Mouse (Mus musculus): ENCODE measurements around the gene Zc3h12d.
A peak's percentile ranks its signal among the peaks of the same experiment; 100 is the strongest.

Gene Zc3h12d

DNA sequence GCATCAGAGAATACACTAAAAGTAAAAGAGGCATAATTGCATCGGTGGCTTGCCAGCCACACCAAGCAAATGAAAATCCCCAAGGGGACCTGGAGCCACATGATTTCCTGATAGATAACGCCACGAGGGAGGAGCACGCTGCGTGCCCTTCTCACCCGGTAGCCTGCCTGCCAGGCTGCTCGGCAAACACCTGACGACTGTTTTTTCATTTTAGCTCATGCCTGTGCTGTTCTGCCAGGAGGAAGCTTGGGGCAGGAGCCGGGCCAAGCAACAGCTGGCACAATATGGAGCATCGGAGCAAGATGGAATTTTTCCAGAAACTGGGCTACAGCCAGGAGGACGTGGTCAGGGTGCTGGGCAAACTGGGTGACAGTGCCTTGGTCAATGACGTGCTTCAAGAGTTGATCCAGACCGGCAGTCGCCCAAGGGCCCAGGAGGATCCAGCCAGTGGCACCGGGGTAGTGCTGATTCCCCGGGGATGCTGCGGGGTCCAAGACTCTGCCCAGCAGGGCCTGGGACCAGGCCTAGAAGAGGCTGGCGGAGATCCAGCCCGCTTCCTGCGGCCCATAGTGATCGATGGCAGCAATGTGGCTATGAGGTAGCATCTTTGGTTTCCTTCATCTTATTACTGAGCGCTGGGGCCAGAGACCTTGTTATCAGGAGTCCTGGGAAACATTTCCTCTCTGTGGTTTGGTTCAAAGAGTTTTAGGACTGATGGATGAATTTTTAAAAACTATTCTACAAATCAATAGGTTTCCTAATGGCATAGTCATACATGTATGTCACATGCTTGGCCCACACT lies 7.5 kb downstream of the Zc3h12d start:
- DNase-seq (ENCODE audit: low read depth), result peak; percentile 42

DNA sequence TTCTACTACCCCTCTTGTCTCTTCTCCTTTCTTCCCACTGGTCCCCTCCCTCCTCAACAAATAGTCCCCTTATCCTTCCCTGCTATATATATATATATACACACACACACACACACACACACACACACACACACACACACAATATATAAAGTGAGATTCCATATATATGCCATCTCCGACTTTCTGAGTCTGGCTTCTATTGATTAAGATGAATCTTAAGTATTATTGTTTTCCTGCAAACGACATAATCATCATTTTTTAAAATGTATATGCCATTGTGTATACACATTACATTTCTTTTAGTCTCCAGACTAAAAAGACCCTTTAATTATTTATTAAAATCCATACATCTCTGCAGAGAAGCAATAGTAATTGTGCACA lies 8.1 kb downstream of the Zc3h12d start:
- DNase-seq (ENCODE audit: low read depth), result no peak

DNA sequence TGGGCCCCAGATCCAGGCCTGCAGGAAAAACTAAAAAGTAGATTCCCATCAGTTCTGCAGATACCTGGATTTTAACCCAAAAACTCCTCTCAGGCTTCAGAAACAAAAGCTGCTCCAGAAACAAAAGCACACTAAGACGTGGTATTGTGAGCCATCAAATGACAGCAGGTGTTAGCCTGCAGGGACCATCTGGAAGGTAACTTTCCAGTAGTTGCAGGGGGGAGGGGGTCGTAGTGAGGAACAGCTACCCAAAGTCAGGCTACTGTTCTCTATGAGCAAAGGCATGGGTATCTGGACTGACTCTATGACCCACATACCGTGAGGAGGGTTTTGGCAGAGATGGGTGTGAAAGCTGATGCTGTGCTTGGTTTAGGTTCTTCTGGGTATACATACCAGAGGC lies 8.5 kb downstream of the Zc3h12d start:
- no peak for DNase-seq (ENCODE audit: low read depth)

DNA sequence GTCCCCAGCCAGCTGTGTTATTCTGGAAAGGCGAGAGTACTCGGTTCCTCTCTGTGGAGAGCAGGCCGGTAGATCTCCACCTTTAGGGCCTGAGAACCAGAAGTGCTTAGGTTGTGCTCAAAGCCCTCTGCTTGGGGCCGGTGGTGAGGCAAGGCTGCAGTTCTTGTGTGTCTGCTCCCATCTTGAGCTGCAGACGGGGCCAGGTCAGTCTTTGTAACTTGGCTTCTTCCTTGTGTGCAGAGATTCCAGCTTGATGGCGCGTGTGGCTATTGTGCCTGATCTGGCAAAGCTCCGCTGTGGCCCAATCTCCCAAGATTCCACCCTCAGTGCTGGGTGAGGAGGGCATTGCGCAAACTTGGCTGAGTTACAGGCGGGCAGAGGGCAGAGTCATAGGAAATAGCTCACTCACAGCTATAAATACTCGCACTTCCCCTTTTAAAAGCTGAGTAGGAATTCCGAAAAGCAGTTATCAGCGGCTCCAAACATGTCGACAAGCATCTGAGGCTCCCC lies 9.4 kb downstream of the Zc3h12d start:
- DNase-seq (ENCODE audit: low read depth), result peak; percentile 94

DNA sequence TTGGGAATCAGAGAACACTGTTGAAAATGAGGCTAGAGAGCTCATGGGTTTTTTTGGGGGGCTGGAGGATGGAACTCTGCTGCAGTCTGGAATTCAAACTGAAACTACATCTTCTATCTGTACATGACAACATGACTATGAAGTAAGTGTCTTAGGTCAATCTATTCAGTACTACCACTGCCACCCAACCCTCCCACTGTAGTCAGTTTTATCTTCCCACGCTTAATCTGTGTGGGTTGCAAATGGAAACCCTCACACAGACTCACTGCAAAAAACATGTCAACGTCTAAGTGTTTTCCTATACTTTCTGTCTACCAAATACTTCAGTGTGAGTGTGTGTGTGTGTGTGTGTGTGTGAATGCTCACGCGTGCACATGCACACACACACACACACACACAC lies 10.9 kb downstream of the Zc3h12d start:
- DNase-seq (ENCODE audit: low read depth), result no peak

DNA sequence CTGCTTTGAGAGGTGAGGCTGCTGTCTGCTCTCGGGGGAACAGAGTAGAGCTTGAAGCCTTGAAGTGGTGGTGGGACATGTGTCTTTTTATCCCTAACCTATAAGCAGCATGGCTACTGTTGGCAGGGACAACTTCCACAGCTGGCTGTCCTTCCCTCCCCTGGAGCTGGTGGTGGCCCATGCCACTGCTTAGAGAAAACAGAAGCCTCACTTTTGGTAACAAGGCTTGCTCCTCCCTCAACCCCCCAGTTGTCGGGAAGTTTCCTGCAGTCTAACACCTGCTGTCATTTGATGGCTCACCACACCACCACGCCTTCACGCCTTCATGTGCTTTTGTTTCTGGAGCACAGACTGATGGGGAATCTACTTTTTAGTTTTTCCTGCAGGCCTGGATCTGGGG lies 11.9 kb downstream of the Zc3h12d start:
- DNase-seq (ENCODE audit: low read depth), result peak; percentile 17

DNA sequence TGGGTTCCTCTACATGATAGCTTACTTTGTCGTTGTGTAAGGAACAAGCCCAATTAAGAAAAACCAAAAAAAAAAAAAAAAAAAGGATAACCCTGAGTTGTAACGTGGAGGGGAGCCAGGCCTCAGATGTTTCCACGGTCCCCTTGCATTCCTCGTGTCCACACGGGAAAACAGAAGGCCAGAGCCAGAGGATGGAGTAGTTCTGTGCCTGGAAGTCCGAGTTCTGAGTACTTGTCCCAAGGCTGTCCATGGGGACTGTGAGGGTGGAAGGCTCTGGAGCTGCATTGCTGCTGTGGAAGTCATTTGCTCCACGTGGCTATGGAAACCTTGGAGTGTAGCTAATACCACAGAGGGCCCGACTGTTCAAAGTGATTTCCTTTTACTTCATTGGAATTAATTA lies 12.9 kb downstream of the Zc3h12d start:
- DNase-seq (ENCODE audit: low read depth), result no peak

DNA sequence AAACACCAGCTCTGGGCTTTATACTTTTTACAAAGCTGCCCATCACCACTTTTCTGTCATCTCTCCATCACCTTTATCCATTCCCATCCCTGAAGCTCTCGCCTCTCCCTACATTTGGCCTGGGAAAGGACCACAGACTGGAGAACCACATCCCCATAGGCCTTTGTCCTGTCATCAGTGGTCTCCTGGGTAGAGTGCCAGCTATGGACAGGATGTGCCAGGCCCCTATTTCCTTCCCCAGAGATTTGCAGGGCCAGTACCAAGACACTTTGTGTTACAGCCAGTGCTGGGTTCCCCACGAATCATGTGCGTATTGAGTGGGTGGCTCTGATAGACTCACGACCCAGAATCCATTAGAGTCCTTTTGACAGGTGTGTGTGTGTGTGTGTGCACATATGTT lies 13.7 kb downstream of the Zc3h12d start:
- no peak for DNase-seq (ENCODE audit: low read depth)

DNA sequence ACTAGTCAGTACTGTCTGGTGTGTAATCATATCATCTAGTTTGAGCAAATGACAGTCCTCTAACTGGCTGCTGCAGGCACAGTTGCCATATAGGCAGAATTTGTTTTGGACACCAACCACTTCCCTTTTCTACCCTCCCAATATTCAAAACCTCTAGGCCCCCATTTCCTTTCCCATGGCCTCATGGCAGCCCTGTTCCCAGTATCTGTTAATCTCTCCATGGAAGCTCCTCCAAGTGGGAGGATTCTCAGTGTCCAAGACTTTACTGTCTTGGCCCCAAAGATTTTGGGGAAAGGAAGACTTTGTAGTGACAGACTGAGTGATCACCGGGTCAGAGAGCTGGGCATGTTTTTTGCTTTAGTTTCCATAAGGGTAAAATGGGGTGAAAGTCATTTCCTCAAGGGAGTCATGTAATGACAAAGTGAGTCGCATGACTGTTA lies 14.9 kb downstream of the Zc3h12d start:
- DNase-seq (ENCODE audit: low read depth), result peak; percentile 74

DNA sequence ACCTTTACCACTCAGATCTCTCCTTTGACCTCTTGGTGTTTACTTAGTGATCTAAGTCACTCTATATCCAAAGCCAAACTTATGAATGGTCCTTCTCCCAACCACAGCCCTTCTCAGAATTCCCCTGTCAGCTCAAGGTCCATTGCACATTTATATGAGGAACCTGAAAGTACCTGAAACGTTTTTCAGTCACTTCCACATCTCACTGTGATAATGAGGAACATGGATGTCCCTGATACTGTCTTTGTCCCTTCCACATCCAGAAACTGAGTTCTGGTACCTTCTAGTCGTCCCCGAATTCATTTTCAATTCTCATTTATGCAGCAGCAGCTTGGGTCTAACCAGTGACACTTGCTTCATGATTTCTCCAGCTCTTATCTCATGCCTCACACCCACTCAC lies 19.6 kb downstream of the Zc3h12d start:
- no peak for DNase-seq (ENCODE audit: low read depth)

DNA sequence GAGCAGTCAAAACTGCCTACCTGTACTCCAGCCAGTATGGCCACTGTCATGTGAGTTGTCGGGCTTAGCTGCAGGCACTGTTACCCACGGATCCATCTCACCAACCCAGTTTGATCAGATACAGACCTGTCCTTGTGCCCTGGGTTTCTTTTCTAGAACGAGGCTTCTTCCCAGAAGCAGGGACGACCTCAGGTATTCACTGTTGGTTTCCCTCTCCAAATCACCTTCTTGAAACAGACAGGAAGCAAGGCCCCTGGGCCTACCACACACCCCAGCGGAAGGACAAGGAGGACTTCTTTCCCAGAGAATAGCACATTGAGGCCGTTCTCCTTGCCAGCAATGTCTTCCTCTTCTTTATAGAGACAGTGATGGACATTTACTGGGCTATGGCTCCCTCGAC lies 28.2 kb downstream of the Zc3h12d start:
- DNase-seq (ENCODE audit: low read depth), result no peak

DNA sequence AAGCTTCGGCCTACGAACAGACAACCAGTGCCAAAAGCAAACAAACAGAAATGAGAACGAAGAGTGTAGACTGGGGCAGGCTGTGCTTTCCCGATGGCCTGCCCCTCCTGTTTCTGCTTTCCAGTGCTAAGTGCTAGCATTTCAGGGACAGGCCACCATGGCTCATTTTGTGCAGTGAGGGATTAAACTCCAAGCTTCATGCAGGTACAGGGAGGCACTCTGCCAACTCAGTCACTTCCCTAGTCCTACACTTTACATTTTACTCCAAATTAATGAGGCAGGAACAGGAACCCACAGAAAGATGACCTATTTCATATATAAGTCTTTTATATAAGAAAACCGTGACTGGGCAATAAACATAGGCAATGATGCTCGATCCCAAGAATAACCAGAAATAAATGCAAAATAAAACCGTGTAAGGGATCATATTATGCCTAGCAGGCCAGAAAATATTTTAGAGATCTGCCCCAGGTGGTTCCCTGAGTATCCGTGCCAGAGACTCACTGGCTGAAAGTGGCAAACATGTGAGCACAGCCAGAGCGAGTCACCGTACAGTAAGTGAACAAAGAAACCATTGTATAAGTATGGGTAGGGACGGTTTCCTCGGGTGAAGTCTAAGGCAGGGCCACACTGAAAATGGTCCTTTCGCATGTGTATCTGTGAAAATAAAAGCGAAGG lies 29.1 kb downstream of the Zc3h12d start:
- no peak for DNase-seq (ENCODE audit: low read depth)

DNA sequence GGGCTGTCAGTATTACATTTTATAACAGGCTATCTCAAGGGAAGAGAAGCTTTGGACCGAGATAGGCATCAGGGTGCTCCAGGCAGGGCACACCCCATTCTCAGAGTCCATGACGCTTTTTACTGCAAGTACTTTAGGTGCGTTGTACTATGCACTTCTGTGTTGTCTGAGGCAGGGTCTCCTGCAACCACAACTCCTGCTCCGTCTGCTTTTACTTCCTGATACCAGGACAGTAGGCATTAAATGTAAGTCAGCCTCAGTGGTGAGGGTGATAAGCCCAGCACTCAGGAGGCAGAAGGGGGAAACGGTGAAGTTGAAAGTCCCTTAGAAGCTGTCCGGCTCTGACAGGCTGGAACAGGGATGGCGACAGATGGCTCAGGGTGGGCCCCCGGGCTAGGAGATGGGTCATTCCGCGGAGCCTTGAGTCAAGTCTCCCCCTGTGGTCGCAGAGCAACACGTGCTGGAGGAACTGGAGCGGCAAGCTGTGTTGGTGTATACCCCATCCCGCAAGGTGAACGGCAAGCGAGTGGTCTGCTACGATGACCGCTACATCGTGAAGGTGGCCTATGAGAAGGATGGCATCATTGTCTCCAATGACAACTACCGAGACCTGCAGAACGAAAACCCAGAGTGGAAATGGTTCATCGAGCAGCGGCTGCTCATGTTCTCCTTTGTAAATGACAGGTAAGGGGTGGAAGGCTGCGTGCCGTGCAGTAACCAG lies 29.8 kb downstream of the Zc3h12d start:
- DNase-seq (ENCODE audit: low read depth), result no peak

DNA sequence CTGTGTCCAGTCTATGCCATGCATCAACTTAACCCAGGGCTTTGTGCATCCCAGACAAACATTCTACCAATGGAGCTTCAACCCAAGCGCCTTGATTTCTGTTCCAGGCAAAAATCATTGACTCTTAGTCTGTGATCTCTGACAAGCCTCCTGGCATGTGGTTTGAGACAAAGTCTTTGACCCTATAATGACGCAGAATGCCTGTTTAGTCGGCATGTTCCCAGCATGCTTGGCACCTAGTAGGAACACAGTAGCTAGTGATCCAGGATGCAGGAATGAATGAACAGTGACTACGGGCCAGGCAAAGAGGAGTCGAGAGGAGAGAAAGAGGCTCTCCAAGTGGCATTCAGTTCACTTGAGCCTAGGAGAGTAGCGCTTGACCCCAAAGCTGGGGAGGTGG lies 31.1 kb downstream of the Zc3h12d start:
- no peak for DNase-seq (ENCODE audit: low read depth)

DNA sequence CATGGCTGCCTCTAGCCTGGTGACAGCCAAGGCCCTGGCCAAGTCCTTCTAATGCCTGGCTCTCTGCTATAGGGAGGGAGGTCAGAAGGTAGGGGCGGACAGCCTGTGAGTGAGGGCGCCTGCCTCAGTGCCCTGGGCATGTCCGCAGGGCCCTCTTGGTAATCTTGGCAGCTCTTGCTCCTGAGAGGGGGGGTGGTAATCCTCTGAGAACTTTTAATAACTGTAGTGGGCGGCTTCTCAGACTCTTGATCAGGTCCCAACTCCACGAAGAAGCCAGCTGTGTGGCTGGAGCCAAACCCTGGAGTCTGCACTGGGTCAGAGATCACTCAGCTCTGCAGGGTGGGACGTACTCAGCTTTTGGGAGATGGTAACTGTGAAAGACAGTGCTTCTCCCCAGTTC lies 31.9 kb downstream of the Zc3h12d start:
- DNase-seq (ENCODE audit: low read depth), result no peak

DNA sequence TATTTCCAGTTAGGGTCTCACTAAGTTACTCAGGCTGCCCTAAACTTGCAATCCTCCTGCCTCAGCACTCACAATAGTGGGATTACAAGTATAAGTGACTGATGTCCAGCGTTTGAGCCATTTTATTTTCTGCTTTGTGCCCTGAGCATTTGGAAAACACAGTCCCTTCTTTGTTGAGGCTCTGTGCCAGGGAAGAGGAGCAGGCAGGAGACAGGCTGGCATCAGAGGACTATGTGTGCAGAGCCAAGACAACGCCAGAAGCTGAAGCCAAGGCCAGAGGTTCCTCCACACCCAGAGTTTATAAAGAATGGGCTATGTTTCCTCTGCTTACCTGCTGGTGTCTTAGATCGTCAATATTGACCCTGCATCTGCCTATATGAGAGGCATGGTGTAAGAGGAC lies 32.5 kb downstream of the Zc3h12d start:
- DNase-seq (ENCODE audit: low read depth), result no peak

DNA sequence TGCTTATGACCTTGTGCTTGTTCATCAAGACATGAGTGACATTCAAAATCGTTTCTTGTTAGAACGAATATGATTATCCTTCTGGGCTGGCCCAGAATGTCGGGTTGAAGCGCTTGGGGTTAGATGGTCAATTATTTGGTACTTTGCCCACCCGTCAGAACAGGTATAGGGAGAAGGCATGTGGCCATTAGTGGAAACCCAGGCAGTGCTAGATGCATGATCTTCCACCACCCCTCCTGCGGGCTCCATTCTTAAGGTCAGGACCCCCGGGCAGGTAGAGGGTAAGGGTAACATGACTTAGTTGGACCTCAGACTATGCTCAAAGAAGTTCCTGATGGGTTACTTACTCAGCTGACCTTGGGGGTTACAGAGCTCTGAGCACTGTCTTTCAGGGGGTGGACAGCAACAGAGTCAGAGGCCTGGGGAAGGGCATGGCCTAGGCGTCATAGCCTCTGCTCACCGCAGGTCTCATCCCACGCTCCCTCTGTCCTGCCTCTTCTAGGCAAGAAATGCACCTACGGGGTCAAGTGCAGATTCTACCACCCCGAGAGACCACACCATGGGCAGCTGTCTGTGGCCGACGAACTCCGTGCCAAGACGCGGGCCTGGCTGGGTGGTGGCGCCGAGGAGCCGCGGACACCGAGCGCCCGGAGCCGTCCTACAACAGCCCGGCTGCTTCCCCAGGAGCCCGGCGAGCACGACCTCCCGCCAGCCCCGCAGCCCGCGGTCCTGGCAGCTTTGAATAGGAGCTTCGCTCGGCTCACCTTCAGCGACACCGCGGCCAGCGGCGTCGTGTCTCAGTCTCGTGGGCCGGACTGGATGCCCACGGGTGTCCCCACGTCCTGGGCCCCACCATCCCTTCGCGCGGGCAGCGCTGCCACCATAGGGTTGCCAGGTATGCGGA lies 34.7 kb downstream of the Zc3h12d start:
- DNase-seq (ENCODE audit: low read depth), result no peak

DNA sequence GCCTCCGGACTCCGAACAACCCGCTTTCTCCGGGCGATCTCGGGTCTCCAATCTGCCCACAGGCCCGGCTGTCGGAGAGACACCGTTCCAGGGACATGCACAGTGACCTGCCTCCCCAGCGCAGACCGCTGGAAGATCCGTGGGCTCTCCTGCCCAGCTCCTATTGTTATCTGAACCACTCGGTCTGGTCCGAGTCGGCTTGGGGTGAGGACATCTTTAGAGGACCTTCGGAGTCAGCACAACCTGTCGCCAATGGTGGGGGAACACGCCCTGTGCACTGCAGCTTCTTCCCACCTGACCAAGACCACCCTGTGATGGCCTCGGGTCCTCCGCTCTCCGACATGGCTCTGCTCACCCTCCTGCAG lies 35.4 kb downstream of the Zc3h12d start:
- DNase-seq (ENCODE audit: low read depth), result no peak

DNA sequence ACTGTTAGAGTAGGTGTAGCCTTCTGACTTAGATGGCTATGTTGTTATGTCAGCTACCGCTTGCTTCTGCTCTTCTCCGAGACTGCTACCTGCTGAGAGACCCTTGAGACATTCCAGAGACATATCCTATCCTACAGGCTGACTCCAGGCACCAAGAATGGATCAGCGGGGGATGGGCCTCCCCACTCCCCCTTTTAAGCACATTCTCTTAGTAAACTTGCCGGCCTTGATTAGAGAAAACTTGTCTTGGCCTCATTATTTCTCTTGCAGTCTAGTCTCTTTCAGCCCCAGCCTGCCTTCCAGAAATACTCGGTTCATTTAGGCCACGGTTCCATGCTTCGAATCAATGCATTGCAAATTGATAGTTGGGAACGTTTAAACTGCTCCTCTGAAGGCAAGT lies 37.5 kb downstream of the Zc3h12d start:
- DNase-seq (ENCODE audit: low read depth), result no peak

DNA sequence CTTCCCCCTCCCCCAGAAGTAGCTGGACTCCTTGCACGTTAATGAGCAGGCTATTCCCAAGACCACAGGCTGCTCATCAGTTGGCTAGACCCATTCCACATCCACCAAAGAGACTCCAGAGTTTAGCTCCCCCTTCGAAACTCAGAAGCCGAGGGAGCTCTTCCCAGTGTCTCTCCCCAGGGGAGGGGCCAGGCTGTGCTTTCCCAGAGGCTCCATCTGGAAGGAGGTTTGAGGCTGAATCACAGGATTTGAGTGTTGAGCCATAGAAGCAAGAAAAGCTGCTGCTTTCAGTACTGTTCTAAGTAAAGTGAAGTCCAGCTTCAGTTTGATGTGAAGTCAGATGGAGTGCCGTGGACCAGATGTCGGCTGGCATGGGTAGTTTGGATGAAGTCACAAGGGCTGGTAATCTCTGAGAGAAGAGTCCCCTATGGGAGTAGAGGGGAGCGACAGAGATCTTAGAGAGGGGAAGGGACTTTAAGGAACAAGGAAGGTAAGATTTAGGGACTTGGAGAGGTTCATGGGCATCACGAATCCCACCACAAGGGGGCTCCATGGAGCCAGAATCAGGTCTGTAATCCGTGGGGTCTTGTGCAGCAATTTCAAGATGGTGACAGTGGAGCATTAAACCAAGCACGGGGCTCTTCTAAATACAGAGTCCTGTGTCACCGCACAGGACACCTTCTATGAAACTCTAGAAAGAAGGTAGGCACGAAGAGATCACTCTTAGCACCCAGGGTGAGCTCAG lies 38.5 kb downstream of the Zc3h12d start:
- DNase-seq (ENCODE audit: low read depth), result peak; percentile 75

DNA sequence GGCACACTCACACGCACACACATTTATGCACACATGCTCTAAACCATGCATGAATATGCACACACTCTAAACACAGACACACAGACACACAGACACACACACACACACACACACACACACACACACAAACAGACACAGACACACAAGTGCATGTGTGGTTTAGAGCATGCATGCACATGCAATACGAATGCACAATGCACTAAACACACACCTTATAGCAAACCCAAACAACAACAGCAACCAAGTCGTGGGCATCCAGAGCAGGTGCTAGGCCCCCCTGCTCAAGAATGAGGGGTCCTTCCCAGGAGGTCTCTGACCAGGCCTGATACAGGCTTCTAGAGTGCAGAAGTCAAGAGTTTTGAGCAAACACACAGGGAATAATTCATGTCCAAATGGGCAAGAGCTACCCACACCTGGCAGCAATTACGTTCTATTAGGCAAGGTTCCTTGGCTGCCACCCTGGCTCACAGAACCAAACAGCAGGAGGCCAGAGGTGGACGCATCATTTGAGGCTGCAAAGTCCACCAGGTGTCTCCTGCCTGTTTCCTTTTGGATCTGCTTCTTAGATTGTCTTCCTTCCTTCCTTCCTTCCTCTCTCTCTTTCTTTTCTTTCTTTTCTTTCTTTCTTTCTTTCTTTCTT lies 39.2 kb downstream of the Zc3h12d start:
- no peak for DNase-seq (ENCODE audit: low read depth)
